Mouse (Mus musculus): ENCODE data around the gene Mrps21. TPM values are rescaled to one million over a fixed set of nuclear protein-coding genes. Genes with fewer than 3 reads are reported as not detected.

The Mrps21 gene
- polyA plus RNA-seq (2017; shearing (Covaris generic)), result 286 TPM

DNA sequence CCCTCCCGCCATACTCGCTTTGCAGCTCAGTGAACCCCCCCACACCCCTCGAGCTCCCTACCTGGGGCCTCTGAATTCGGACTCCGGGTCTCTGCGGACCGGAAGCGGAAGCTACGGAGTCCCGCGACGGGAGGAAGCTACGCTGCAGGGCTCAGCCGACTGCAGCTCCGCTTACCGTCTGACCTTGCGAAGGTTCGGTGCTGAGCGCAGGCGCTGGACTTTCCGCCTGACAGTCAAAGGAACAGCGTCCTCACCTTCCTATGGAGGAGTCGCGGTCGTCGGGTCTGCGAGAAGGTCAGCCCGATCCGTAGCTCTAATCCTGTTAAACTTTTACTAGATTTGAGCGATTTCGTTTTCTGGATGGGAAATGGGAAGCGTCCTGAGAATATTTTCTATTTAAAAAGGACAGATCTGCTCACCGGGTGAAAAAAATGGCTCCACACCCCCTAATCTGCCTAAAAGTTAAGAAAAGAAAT lies at the start of gene Mrps21:
Mrps21 (minus strand) TSS at position 128 of the 476 bp plus-strand sequence.

GRCm38 (mm10) chr3:95904568-95904967 lies 33.2 kb upstream of the Mrps21 start, which contains the start of gene Car14:
Gene Car14 (minus strand): TSS chr3:95904691.

DNA sequence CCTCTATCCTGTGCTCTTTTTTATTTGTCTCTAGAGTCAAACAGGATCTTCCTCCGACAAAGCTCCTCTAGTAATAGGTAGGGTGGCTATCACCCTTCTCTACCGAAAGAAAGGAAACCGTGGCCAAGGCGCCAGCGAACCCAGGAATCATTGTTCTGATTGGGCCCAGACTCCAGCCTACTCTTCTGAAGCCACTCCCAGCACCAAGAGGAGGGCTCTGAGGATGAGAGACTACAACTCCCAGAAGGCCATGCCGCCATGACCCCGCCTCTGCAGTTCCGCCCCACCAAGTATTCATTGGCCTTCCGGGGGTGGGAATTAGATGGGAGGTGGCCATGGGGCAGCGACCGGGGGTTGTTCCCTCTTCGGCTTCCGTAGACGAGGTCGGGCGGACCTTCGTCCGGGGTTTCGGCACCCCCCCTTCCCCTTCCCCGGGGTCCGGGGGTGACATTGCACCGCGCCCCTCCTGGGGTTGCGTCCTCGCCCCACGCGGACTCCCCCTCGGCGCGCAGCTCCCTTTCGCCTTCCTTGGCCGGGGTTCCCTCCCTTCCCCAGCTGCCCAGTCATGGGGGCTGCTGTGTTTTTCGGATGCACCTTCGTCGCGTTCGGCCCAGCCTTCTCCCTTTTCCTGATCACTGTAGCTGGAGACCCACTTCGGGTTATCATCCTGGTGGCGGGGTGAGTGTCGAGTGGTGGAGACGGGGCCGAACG lies 22.4 kb upstream of the Mrps21 start, which contains the start of gene Aph1a:
Aph1a (plus strand) TSS at position 364 of the 711 bp plus-strand sequence.

DNA sequence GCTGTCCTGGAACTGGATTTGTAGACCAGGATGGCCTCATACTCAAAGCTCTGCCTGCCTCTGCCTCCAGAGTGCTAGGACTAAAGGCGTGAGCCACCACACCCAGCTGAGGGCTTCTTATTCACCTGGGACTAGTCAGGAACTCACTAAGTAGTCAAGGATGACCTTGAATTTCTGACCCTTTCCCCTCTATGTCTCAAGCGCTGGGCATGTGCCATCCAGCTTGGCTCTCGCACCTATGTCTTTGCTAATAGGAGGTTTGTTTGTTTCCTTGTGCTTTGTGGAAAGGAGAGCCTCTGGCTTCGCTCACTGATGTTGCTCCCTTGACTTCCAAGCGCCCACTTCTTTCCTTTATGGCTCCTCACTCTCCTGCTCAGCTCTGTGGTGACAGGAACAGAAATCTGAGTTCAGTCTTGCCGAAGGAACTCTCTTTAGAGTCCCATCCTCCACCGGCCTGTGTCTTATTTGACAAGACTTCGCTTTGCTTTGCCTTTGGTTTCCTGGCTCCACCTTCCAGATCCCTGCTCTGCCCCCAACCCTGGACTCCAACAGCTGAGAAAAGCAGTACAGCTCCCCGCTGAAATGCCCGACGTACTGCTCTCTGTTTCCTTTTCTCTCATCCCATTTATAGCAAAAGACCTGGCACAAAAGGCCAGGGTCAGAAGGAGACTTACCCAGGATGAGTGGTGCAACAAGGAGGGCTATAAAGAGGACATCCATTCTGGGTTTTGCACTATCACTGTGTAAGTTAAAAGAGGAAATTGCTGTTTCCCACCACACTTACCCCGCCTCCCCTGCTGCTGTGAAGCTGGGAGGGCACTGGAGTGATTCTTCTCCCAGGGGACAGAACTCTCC lies 20.1 kb upstream of the Mrps21 start, which contains the start of gene BC028528:
BC028528 (minus strand) TSS at position 795 of the 855 bp plus-strand sequence.

DNA sequence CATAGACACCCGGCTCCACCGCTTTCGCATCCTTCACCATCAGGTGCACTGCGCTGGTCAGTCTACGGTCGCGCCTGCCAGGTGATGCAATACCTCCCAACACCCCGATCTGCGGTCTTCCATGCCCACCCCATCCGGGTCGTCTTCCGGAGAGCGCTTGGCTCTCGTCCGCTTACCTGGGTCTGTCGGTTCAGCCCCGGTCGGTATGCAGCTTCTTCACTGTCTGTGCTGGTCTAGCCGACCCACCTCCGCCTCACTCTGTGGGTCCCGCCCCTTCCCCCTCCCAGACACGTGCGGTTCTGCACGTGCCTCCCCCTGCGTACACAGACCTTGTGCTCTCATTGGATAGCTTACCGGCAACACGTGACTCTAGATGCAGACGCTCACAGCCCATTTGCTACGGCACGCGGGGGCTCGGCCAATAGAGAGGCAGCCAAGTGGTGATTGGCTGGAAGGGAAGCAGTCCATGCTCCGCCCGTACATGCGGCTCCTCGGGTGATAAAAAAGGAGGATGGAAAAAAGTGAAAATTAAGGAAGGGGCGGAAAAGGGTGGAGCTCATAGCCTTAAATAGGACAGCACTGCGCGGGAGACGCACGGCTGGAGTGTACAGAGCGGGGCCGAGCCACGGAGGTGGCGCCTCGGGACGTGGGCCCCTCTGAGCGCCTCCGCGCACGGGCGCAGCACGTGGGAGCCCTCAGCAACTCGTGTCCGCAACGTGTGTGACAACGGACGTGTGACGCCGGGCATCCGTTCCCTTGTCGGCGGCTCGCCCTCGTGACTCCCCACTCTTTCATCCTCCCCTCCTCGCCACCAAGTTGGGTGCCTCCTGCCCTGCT lies 10.9 kb upstream of the Mrps21 start, which contains the start of gene Ciart:
Ciart (minus strand) TSS at position 273 of the 837 bp plus-strand sequence.

DNA sequence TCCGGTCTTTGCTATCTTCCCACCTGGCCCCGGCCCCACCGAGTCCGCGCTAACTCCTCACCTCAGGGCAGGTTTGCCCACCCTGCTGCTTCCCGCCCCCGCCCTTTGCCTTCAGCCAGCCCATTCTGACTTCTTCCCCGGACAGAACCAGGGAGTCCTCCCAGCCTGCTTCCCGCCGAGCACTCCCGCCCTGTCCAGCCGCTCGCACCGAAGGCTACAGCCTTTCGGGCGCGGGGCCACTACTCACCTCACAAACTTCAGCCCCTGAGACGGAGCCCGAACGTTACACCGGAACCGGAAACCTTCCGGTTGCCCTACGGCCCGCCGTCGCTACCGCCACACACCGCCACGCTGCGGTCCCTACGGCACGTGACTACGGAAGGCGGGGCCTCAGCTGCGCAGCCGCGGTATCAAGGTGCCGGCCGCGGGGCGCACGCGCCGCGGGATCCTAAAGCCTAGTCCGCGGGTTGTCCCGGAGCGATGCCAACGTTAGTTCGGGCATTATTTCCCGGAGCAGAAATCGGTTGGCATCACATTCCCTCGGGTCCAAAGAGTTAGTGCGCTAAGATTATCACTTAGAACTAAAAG lies 15.7 kb downstream of the Mrps21 start, which contains the start of gene Prpf3:
Prpf3 (minus strand) TSS at position 384 of the 588 bp plus-strand sequence.

DNA sequence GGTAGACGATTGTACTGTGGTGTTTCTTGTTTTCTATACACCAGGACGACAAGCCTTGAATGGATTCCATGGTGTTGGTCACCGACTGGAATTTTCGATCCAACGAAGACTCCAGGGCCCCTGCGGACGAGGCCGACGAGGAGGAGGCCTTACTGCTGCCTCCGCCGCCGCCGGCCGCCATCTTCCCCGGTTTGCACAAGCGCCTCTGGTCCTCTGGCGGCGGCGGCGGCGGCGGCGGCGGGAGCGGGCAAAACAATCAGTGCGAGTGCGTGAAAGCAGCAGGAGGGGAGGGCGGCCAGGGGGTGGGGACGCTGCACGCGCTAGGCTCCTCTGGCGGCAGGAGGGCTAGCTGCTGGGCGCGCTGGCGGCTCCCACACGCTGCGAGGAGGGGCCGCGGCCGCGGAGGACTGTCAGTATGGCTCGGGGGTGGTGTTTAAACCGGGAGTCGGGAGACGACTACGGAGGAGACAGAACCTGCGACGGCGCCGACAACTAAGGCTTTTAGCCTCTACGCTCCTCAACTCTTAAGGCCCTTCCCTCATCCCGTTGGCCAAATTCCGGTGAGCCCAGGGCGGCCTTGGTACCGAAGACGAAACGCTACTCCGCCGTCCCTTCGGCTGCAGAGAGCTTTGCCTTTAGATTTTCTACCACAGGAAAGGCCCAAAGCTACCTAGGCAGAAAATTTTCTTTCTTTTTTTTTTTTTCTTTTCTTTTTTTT lies 52.6 kb downstream of the Mrps21 start, which contains the start of gene Rprd2:
Rprd2 (minus strand) TSS at position 293 of the 718 bp plus-strand sequence.

Other genes with a start within 250 kb of the Mrps21 start
- 106 TPM for gene Ensa, start 246.5 kb downstream of the Mrps21 start, polyA plus RNA-seq (2017; shearing (Covaris generic))
- gene Mcl1, start 212.7 kb downstream of the Mrps21 start, polyA plus RNA-seq (2017; shearing (Covaris generic)), result 44.9 TPM
- 12.3 TPM for gene Adamtsl4, start 183.6 kb downstream of the Mrps21 start, polyA plus RNA-seq (2017; shearing (Covaris generic))
- gene Ecm1, start 131.9 kb downstream of the Mrps21 start, polyA plus RNA-seq (2017; shearing (Covaris generic)), result 302 TPM
- 92.0 TPM for gene Tars2, start 111.3 kb downstream of the Mrps21 start, polyA plus RNA-seq (2017; shearing (Covaris generic))
- gene Rprd2, start 52.7 kb downstream of the Mrps21 start, polyA plus RNA-seq (2017; shearing (Covaris generic)), result 18.8 TPM
- gene Prpf3, start 15.6 kb downstream of the Mrps21 start, polyA plus RNA-seq (2017; shearing (Covaris generic)), result 71.4 TPM
- gene Ciart, start 10.7 kb upstream of the Mrps21 start, polyA plus RNA-seq (2017; shearing (Covaris generic)), result 4.9 TPM
- not detected for gene BC028528, start 20.5 kb upstream of the Mrps21 start, polyA plus RNA-seq (2017; shearing (Covaris generic))
- 66.6 TPM for gene Aph1a, start 22.4 kb upstream of the Mrps21 start, polyA plus RNA-seq (2017; shearing (Covaris generic))
- gene Car14, start 33.2 kb upstream of the Mrps21 start, polyA plus RNA-seq (2017; shearing (Covaris generic)), result not detected
- gene Anp32e, start 57.7 kb upstream of the Mrps21 start, polyA plus RNA-seq (2017; shearing (Covaris generic)), result 216 TPM
- gene Plekho1, start 124.5 kb upstream of the Mrps21 start, polyA plus RNA-seq (2017; shearing (Covaris generic)), result 7.5 TPM
- 28.0 TPM for gene Vps45, start 186.9 kb upstream of the Mrps21 start, polyA plus RNA-seq (2017; shearing (Covaris generic))
- 27.2 TPM for gene Otud7b, start 233.0 kb upstream of the Mrps21 start, polyA plus RNA-seq (2017; shearing (Covaris generic))